Mouse (Mus musculus) lung, adult 2 months (tissue): ENCODE results near the gene Hoxc5.

Source experiments
- CTCF ChIP-seq: fragments of 200-500 bp; IDR thresholded peaks from 2 replicates; pipeline ENCODE4 v1.5.1; 2011; ENCODE audit warnings: mild to moderate bottlenecking, low read length, control low read depth; ENCODE audit not compliant: insufficient read depth
- POLR2A ChIP-seq: fragments of 200-500 bp; IDR thresholded peaks from 2 replicates; pipeline ENCODE4 v1.6.1; 2011; ENCODE audit warnings: low read depth, mild to moderate bottlenecking, control low read depth, low read length, borderline replicate concordance; ENCODE audit errors: extremely low read depth

GRCm38 (mm10) chr15:102979936-102980335, 12.7 kb downstream of the Hoxc5 start:
- TF ChIP-seq CTCF (no peak), POLR2A (no peak)
